Mouse (Mus musculus): ENCODE measurements at regions not wholly inside any gene's neighbourhood (a gene's known extent, or its start where the extent isn't known, plus 50 kb on each side); places are given as distances from the start of the nearest gene placed in this dataset.

- Histone ChIP-seq H3K4me2 (replicated peaks; ENCODE audit: low read depth, low read length, severe bottlenecking) (no peak overlapping the region), H3K27me3 (ENCODE audit: control insufficient read depth, insufficient read depth, low read length) (no peaks in the 10 kb centered on the region), H3K36me3 (ENCODE audit: control insufficient read depth, insufficient read depth, low read length) (no peaks in the 10 kb centered on the region), H3K4me3 (replicated peaks; ENCODE audit: low read length) (no peak overlapping the region), H3K9ac (ENCODE audit: low read depth, low read length, severe bottlenecking) (no peak overlapping the region), H3K4me1 (ENCODE audit: control insufficient read depth, insufficient read depth, low read length) (no peaks in the 10 kb centered on the region), H3K9me3 (ENCODE audit: control insufficient read depth, low read length) (no peaks in the 10 kb centered on the region), H3K27ac (replicated peaks; ENCODE audit: low read depth, low read length) (no peak overlapping the region)
- no peak for TF ChIP-seq POLR2A (IDR thresholded peaks at IDR 0.05; ENCODE audit: borderline replicate concordance, extremely low read depth, insufficient read depth, insufficient read length)
- 90% methylated on average over 6 of the region's 6 CpGs for WGBS
- DNase-seq (ENCODE audit: low spot score) (no peak), ATAC-seq (ENCODE audit: low FRiP score, low read depth) (no peak)
These were observed 65.0 kb upstream of the Btg3 start for GRCm38 (mm10) chr16:78441961-78442360.

GRCm38 (mm10) chr16:78435707-78436106, 58.7 kb upstream of the Btg3 start:
- WGBS = 83% methylated on average over 5 of the region's 5 CpGs
- no peaks in the 10 kb centered on the region for H3K36me3 ChIP-seq (ENCODE audit: control insufficient read depth, insufficient read depth, low read length)
- DNase-seq (ENCODE audit: low spot score) = no peak

GRCm38 (mm10) chr16:78427470-78428041, 50.6 kb upstream of the Btg3 start:
- ATAC-seq (ENCODE audit: low FRiP score, low read depth) (peak; percentile 37; the same call in 1 of the 2 replicates), DNase-seq (ENCODE audit: low spot score) (peak; percentile 41)
- no peaks in the 10 kb centered on the region for H3K27me3 ChIP-seq (ENCODE audit: control insufficient read depth, insufficient read depth, low read length)
- peak overlapping the region; percentile 39 for H3K4me2 ChIP-seq (replicated peaks; ENCODE audit: low read depth, low read length, severe bottlenecking)
- no peak overlapping the region for H3K27ac ChIP-seq (replicated peaks; ENCODE audit: low read depth, low read length)
- H3K4me3 ChIP-seq (replicated peaks; ENCODE audit: low read length) = no peak overlapping the region
- no peaks in the 10 kb centered on the region for H3K36me3 ChIP-seq (ENCODE audit: control insufficient read depth, insufficient read depth, low read length)
- H3K9ac ChIP-seq (ENCODE audit: low read depth, low read length, severe bottlenecking) = no peak overlapping the region
- no peak for TF ChIP-seq POLR2A (IDR thresholded peaks at IDR 0.05; ENCODE audit: borderline replicate concordance, extremely low read depth, insufficient read depth, insufficient read length)
- no peaks in the 10 kb centered on the region for H3K4me1 ChIP-seq (ENCODE audit: control insufficient read depth, insufficient read depth, low read length)
- no peaks in the 10 kb centered on the region for H3K9me3 ChIP-seq (ENCODE audit: control insufficient read depth, low read length)
- 24% methylated on average over 16 of the region's 16 CpGs for WGBS

More at GRCm38 (mm10) chr16:78435707-78436106, 58.7 kb upstream of the Btg3 start:
- Histone ChIP-seq H3K4me1 (ENCODE audit: control insufficient read depth, insufficient read depth, low read length) (no peaks in the 10 kb centered on the region), H3K4me2 (replicated peaks; ENCODE audit: low read depth, low read length, severe bottlenecking) (no peak overlapping the region), H3K4me3 (replicated peaks; ENCODE audit: low read length) (no peak overlapping the region), H3K27ac (replicated peaks; ENCODE audit: low read depth, low read length) (no peak overlapping the region), H3K9ac (ENCODE audit: low read depth, low read length, severe bottlenecking) (no peak overlapping the region), H3K27me3 (ENCODE audit: control insufficient read depth, insufficient read depth, low read length) (no peaks in the 10 kb centered on the region), H3K9me3 (ENCODE audit: control insufficient read depth, low read length) (no peaks in the 10 kb centered on the region)
- no peak for ATAC-seq (ENCODE audit: low FRiP score, low read depth)
- TF ChIP-seq POLR2A (IDR thresholded peaks at IDR 0.05; ENCODE audit: borderline replicate concordance, extremely low read depth, insufficient read depth, insufficient read length) = no peak
